Mouse (Mus musculus) layer of hippocampus, postnatal 25 days (tissue): ENCODE data around the gene Ntn1. TPM values are rescaled to one million over a fixed set of nuclear protein-coding genes. Genes with fewer than 3 reads are reported as not detected.

Source experiments
- DNase-seq, 2 experiments: peaks; one replicate each; pipeline ENCODE4 v3.0.0; 2022; ENCODE audit warnings: mixed read lengths in 2 of 2, low spot score in 1 of 2; ENCODE audit errors: extremely low spot score in 1 of 2
- total RNA-seq, 2 experiments: library from RNA; stranded (reverse); gene quantifications; 2 replicates each; pipeline ENCODE4 v1.2.3; 2021

The Ntn1 gene
- total RNA-seq, 2 experiments from 2014 or later = 7.4 to 7.5 TPM

DNA sequence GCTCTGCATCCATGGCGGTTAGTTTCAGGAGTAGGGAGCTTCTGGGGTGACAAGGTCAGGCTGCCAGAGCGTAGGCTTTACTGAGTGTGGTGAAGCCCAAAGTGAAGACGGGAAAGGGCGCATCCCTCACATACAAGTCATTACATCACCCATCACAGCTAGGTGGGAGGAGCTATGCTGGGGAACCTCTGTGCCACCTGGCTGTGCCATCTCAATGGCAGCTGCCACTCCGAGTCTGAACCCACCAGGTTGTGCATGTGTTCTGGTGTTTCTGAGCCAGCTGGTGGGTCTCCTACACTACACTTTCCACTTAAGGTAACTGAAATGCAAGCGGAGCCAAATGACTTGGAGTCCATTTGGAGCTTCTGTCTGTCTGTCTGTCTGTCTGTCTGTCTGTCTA lies 172.8 kb downstream of the Ntn1 start:
- DNase-seq = no peak

DNA sequence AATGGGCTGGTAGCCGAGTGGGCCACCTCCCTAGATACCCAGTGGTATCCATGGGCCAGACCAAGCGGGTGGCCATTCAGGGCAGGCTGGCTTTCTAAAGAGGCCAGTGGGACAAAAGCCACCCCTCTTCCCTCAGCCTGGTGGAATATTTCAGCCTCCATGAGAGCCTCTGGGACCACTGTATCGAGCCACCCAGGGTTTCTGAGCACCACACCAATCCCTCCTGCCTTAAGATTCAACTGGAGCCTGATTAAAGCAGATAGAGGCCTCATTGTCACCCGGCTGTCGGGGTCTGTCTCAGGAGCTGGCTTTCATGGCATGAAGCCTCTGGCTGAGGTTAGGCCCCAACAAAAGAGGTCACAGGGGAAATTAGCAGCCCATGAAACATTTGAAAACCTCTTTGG lies 174.0 kb downstream of the Ntn1 start:
- DNase-seq = no peak

DNA sequence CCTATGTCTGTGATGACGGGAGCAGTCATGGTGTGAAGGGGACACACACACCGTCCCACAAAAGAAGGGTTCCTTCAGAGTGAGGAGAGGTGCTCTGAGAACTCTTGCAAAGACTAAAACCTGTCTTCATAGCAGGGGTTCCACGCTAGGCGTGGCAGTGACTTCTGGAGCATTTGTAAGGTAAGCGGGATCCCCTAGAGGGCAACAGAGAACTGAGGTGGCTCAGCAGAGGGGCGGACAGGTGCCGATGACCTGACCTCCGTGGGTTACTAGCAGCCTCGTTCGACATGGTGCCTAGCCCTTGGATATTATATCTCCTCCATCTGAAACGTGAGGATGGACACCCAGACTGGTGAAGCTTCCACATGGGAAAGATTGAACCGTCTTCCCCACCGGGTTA lies 177.5 kb downstream of the Ntn1 start:
- DNase-seq = no peak

DNA sequence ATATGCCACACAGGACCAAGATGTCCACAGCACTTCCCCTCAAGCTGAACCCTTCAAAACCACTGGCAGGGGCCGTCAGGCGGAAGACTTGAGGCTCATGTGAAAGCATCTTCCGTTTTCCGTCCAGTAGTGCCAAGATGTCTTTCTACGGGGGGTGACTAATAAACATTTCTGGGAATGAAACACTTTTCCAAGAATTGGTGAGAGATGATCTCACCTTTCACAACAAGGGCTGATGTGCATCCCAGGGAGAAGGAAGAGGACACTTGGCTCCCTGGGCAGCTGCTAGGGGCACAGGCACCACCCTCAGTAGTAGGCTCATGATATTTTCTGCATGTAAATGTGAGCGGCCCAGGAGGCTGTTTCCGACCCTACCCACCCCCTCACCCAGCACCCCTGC lies 178.4 kb downstream of the Ntn1 start:
- no peak for DNase-seq

DNA sequence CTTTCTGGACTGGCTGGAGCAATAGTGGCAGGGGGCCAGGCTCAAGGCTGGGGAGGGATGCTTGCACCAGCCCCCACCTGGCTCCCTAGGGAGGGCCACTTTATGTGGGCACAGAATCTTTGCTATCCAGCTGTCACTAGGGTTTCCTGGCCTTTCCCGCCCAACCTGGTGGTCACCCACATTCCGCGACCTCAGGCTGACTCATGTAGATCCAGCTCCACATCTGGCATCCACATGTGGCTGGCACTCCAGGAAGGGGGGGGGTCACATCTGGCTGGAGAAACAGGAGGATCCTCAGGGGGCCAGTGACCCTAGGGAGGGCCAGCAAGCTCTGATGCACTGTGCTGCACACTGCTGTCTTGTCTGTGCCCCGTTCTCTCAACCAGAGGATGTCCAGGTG lies 179.9 kb downstream of the Ntn1 start:
- no peak for DNase-seq

DNA sequence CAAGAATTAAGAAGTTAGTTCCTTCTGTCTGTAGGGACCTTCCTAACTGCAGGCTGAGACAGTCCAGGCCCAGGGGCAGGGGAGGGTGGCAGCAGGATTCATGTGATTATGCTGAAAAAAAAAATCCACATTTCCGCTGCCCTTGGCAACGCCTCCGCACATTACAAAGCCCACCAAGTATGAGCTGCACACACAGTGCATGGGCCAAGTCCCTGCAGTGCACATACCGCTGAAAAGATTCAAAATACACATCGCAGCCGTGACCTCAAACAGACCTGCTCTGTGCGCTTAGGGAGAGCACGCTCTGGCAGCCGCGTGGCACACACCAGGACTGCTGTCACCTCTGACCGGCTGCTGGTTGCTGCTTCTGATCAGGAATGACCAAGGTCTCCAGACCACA lies 184.6 kb downstream of the Ntn1 start:
- DNase-seq = no peak

DNA sequence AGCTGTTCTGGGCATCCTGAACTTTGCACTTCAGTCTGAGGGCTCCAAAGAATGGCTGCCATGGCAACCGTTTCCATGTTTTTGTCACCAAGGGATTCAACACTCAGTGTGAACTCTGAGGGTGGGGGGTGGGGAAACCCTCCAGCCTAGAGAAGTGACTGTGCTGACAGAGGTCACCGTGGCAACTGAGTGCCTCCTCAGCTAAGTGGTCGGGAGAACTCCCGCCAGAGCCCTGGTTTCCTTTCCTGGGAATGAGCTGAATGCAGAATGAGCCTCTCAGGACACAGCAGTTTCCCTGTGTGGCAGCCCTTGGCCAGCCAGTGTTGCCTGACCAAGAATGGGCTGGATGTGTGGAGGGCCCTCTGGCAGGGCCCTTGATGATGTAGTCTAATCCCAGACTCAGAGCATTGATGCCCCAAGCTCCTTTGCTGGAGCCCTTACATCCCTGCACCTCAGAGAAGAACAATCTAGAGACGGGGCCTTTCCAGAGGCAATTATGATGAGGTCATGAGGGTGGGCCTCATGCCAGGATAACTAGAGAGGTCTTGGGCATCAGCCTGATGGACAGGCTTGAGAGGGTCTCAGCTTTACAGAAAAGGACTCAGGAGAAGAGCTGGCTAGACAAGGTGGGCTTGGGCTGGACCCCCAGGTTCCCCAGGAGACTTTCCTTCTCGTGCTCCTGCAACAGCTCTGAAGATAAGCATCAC lies 185.3 kb downstream of the Ntn1 start:
- DNase-seq = no peak

DNA sequence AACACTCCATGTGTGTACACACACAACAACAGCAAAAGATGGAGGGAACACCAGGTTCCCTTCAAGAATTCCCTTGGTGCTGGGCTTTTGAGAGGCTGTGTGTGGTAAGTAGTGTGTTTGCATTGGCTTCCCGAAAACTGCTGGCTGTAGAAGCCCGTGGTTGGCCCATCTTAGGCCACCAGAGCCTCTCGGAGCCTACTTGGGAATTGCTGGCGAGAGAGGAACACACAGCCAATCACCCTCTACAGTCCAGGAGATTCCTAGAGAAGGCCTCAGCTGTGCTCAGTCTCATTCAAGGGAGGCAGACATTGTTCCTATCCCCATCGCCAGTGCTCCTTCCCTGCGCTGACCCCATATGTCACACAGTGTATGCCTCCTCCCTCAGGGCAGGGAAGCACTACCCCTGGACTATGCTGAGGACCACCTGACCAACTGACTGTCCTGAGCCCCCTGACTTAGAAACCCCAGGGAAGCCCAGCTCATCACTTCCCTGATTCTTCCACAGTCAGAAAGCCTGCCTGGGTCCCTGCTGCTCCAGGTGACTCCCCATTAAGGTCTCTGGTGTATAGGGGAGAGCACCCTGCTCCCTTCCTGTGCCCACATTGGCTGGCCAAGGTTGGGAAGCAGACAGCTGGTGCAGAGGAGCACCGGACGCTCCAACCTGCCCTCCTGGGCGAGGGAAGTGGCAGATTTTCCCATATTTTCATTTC lies 186.0 kb downstream of the Ntn1 start:
- DNase-seq = no peak

DNA sequence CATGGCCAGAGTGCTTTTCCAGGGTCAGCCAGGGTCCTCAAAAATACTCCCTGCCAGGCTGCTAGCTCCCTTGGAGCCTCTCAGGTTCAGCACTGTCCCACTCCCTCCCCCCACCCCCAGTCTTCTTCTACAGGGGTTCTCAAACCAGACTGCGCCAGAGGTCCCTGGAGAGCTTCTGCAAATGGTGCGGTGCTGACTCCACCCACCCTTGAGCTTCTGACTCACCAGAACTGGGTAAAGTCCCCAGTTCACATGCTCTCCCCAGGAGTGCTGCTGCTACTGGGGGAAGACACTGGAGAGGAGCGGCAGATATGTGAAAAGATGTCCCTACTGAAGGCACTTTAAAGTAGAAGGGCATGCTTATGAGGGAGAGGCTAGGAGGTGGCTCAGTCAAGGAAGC lies 186.7 kb downstream of the Ntn1 start:
- no peak for DNase-seq

DNA sequence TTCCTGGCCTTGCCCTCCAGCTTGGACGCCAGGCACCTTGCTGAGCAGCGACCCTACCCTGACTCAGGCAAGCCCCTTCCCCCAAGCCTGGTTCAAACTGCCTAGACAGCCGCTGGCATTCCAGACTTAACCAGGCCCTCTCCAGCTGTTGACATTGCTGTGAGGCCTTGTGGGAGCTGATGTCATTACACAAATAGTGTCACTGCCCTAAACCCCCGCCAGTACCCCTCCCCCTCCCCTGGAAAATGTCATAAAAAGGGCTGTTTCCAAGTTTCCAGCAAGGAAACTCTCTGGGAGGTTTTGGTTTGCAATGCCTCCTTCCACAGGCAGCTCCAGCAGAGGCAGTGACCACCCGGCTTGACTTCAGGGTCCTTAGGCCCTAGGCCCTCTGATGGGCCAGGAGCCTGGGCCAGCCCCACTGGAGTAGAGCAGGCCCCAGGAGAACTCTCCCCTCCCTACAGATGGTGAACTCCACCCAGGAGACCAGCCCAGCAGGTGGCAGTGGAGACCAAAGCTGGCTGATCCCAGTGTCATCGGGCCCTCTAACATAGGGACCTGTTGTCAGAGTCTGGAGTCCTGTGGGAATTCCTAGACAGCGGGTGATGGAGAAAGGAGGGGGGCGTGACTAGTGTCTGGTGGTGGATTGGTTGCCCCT lies 188.6 kb downstream of the Ntn1 start:
- DNase-seq = peak in 1 of 2 experiments; percentile 49

DNA sequence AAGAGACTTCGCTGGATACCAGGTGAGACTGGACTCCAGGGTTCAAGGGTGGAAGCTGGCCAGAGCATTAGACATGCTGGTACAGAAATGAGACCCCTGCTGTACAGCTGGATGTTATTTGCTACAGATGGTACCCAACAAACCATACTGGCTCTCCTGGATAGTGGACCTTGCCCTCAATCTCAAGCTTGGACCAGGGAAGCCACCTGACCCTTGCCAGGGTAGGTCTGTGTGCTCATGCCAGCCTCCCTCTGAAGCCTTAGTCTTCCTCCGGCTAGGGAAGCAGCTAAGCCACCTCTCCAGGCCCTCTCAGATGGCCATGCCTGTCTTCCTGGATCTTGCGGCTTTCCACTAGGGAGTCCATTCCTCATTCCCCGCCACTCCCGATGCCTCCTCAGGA lies 189.9 kb downstream of the Ntn1 start:
- DNase-seq = no peak

DNA sequence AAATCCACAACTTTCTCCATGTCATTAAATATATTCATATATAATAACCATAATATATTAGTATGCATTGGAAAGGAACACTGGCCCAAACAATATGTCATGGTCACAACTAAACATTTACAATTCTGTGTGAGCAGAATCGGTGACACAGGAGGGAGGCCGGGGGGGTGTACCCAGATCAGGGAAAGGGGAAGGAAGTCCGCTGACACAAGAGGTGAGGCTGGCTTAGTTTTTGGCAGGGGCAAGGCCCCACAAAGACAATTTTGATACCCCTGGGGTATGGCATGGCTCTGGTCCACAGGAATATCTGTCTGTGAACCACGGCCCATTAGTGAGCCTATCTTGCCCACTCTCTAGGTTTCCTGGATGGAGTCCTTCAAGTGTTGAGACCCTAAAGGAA lies 191.1 kb downstream of the Ntn1 start:
- DNase-seq = no peak

DNA sequence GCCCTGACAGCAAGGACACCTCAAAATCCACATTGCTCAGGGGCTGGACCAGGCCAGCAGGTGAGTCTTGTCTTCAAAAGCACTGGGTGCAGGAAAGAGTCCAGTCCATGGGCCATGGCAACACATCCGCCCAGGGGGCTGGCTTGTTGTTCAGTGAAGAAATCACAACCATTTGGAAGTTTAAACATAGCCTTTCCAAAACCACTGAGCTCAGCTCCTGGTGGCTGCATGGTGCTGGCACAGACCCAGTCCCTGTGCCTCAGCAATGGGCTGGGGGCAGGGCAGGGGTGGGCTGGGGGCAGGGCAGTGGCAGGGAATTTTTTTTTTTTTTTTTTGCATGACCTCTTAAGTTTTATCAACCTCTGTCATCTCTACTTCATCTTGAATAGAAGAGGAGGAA lies 192.0 kb downstream of the Ntn1 start:
- no peak for DNase-seq

DNA sequence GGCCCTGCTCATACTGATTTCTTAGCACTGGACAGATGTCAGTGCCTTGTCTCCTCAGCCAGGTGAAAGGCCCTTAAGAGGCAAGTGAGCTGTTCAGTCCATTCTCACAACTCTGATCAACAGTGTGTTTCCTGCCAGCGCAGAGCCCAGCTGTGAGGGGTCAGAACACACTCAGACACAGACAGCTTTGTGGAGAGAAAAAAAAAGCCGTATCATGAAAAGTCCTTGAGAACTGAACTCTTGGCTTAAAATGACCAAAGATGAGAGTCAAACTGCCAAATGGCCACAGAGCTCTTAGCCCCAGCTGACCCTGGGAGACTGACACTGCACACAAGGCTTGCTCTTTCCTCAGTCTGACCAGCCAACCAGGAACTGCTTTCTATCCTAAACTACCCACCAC lies 192.6 kb downstream of the Ntn1 start:
- DNase-seq = no peak

DNA sequence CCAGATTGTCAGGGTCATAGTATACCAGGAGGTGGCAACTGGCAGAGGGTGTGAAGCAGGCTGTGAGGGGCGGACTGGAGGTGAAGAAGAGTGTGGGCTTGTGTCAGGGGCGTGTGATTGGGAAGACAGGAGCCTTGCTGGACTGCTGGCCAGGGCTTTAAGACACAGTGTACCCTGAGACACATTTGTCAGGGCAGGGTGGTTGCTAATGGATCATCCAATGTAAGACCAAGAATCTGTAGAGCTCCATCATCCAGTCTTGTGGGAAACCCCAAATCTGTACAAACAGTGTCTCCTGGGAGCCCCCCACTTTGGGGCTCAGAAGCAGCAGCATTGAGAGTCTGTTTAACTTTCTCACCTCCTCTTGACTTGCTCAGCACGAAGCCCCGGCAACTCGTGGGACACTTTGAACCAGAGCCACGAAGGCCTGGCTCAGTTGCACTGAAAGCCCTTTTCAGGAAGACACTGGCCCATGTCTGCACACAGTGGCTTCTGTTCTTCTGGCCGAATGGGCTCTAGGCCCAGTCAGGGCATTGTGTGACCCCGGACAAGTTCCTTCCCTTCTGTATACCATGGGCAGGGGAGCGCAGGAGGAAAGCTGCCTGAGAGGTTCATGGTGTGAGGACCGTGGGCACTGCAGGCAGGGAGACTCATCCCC lies 194.9 kb downstream of the Ntn1 start:
- no peak for DNase-seq

DNA sequence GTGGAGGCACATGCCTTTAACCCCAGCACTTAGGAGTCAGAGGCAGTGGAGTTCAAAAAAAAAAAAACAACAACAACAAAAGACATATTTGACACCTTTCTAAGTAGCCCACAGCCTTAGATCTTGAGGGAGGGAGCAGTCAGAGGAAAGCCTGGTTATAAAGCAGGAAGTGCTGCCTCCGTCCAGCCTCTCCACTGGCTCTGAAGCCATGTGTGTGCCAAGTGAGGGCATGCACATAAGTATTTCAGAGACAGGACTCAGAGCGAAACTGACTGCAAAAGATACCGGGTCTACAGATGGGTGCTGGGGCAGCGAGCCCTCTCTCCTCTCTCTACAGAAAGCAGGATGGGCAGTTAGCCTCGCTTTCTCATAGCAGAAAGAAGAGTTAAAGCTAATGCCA lies 196.2 kb downstream of the Ntn1 start:
- DNase-seq = no peak

DNA sequence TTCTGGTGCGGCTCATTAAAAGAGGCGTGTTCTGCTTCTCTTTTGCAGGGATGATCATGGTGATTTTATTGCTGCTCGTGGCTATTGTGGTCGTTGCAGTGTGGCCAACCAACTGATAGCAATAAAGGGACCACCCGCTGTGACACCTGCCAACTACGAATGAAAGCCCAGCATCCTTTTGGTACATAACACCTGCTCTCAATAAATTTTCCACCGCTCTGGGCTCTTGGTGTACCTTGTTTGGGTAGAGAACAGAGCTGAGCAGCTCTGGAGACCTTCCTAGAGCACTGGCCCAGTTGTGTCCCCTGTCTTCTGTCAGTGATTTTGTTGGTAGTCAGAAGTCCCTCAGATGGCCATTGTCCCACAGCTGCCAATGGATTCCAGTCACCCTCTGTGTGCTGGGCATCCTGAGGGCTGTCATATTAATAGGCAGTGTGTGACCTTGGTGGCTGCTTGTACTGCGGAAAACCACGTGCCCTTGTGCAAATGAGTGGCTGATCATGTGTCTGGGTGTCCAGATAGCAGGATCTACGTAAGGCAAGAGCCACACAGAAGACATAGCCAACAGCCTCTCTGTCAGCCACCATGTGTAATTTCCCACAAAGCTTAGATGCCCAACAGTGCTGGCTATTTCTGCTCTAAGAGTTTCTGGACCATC lies 196.8 kb downstream of the Ntn1 start:
- DNase-seq = no peak

DNA sequence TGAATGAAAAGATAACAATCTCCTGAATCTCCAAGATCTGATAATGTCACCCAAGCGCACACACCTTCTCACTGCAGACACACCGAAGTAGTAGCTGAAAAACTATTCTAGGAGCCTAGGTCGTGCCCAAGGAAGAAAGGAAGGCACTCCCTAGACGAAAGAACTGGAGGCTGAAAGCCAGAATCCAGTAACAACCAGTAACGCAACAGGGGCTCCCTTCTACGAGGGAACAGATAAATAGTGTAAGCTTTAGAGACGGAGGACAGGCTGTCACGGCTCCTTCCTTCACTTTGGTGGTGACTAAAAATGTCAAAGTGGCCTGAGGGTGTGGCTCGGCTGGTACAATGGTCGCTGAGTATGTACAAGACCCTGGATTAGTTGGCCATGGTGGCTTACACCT lies 198.1 kb downstream of the Ntn1 start:
- DNase-seq = no peak

DNA sequence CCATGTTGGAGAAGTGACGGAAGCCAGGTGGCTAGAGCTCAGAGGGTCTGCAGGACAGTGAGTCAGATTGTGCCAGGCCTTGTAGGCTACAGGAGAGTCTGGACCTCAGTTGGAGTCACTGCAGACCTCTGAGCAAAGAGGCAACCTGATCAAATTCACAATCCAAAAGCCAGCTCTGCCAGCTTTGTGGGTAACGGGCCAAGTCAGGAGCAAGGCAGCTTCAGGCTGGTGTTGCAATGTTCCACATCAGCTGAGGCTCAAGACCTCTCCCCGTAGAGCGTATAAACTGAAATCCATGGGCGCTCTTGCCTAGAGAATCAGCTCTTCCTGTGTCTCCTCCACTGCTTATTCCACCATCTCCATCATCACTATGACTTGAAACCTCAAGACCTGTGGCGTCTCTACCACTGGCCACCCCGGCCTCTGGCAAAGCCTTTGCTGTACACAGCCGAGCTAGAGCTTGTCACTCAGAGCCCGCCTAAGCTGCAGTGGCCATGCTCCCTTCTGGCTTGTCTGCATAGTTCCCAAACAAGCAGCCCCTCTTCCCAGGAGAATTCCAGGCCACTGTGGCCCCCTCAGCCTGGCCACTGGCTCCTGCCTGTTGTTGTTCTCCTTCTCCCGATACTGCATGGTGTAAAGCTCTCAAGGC lies 198.7 kb downstream of the Ntn1 start:
- no peak for DNase-seq

DNA sequence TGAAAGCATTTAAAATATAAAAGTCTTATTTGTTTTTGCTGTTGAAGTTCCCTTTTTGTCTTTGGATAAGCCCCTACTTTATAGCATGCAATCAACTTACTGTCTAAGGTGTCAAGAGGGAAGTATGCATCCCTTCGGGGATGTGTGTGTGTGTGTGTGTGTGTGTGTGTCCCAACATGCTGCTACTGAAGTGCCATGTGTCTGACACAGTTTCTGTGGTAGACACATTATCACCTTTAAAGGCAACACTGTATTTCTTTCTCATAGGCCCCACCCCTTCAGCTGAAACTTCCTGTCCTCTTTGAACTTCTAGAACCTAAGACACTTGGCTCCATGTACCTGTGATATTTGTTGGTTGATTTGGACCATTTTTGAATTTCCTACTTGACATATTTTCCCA lies 199.6 kb downstream of the Ntn1 start:
- no peak for DNase-seq
